Comparison of ENCODE assay signal across 29 mouse cellular contexts in genomic region chr3:147132830-147133229, GRCm38 (mm10).
DNase-seq lines count a peak whose midpoint lies in the region; ATAC-seq and TF ChIP-seq lines count a peak whose summit lies in the region.
"Had no signal": no experiment of that assay in that cellular context is flagged by ENCODE, and none has a peak within 500 bp of the region (broad histone marks: within the 10 kb centered on the region; RNA-seq: fewer than 3 reads in every experiment).

No protein-coding gene starts in this region.

- no peak overlapping the region for H3K4me3 ChIP-seq in forebrain, embryonic 14.5 days (ENCODE audit: low read depth, low read length)
- H3K4me3 ChIP-seq in forebrain, embryonic 10.5 days, result no peak overlapping the region
- no peak overlapping the region for H3K4me3 ChIP-seq in midbrain, embryonic 12.5 days
- H3K4me3 ChIP-seq in midbrain, postnatal 0 days (ENCODE audit: low read depth, low read length), result no peak overlapping the region
- no peak overlapping the region for H3K4me3 ChIP-seq in midbrain, embryonic 13.5 days (replicated peaks)
- H3K4me3 ChIP-seq in heart, embryonic 10.5 days, result no peak overlapping the region
- H3K4me3 ChIP-seq: embryonic facial prominence, embryonic 12.5 days; myocyte; neural tube, embryonic 12.5 days had no signal

- peak; percentile 20 for DNase-seq in forebrain, embryonic 14.5 days (ENCODE audit: low spot score)
- DNase-seq in forebrain, embryonic 10.5 days (ENCODE audit: extremely low spot score, low spot score), result no peak
- no peak for DNase-seq in midbrain, postnatal 0 days (ENCODE audit: low spot score)
- no peak for DNase-seq in kidney, postnatal 14 days
- no peak for DNase-seq in heart, embryonic 10.5 days (ENCODE audit: low spot score)
- DNase-seq: cerebellum, adult 11 months; cerebellum, adult 9-10 months; cerebellum, postnatal 36 days; gastrocnemius, postnatal 14 days; heart, postnatal 36 days; kidney, adult 9 months; kidney, postnatal 10 days; layer of hippocampus, adult 9-11 months; liver; lung, adult 2 months; lung, postnatal 14 days; right cerebral cortex, adult 18-20 months; spleen, adult 18-20 months; thymus, postnatal 14 days had no signal

- H3K9me3 ChIP-seq in forebrain, embryonic 14.5 days (replicated peaks; ENCODE audit: control insufficient read depth, low read length), result no peaks in the 10 kb centered on the region
- no peaks in the 10 kb centered on the region for H3K9me3 ChIP-seq in forebrain, embryonic 10.5 days
- H3K9me3 ChIP-seq in midbrain, embryonic 12.5 days, result no peaks in the 10 kb centered on the region
- no peaks in the 10 kb centered on the region for H3K9me3 ChIP-seq in midbrain, postnatal 0 days (ENCODE audit: low read length)
- H3K9me3 ChIP-seq in midbrain, embryonic 13.5 days, result no peaks in the 10 kb centered on the region
- no peaks in the 10 kb centered on the region for H3K9me3 ChIP-seq in heart, embryonic 10.5 days
- H3K9me3 ChIP-seq: embryonic facial prominence, embryonic 12.5 days; neural tube, embryonic 12.5 days had no signal

- H3K9ac ChIP-seq in forebrain, embryonic 14.5 days (ENCODE audit: low read length), result no peak overlapping the region
- H3K9ac ChIP-seq in midbrain, embryonic 12.5 days (replicated peaks), result no peak overlapping the region
- no peak overlapping the region for H3K9ac ChIP-seq in midbrain, postnatal 0 days (replicated peaks; ENCODE audit: low read length, poor library complexity, severe bottlenecking)
- H3K9ac ChIP-seq in midbrain, embryonic 13.5 days (replicated peaks), result no peak overlapping the region
- H3K9ac ChIP-seq: embryonic facial prominence, embryonic 12.5 days; hindbrain, embryonic 14.5 days; liver, embryonic 14.5 days; neural tube, embryonic 12.5 days had no signal

- no peak for TF ChIP-seq CTCF in midbrain, postnatal 0 days (IDR thresholded peaks at IDR 0.05)

- H3K27ac ChIP-seq in forebrain, embryonic 14.5 days (ENCODE audit: low read depth, low read length), result no peak overlapping the region
- no peak overlapping the region for H3K27ac ChIP-seq in forebrain, embryonic 10.5 days
- no peak overlapping the region for H3K27ac ChIP-seq in midbrain, embryonic 12.5 days (replicated peaks)
- H3K27ac ChIP-seq in midbrain, postnatal 0 days (ENCODE audit: low read depth, low read length), result no peak overlapping the region; the same call in 1 of the 2 replicates
- no peak overlapping the region for H3K27ac ChIP-seq in midbrain, embryonic 13.5 days
- H3K27ac ChIP-seq in heart, embryonic 10.5 days, result no peak overlapping the region
- H3K27ac ChIP-seq: embryonic facial prominence, embryonic 12.5 days; hindbrain, embryonic 14.5 days; liver, embryonic 14.5 days; neural tube, embryonic 12.5 days had no signal

- no peaks in the 10 kb centered on the region for H3K27me3 ChIP-seq in forebrain, embryonic 14.5 days (replicated peaks; ENCODE audit: control insufficient read depth, insufficient read depth, low read length)
- H3K27me3 ChIP-seq in forebrain, embryonic 10.5 days (ENCODE audit: poor library complexity, severe bottlenecking), result no peaks in the 10 kb centered on the region
- no peaks in the 10 kb centered on the region for H3K27me3 ChIP-seq in midbrain, embryonic 12.5 days
- H3K27me3 ChIP-seq in midbrain, postnatal 0 days (ENCODE audit: insufficient read depth, low read length), result no peaks in the 10 kb centered on the region
- H3K27me3 ChIP-seq in midbrain, embryonic 13.5 days, result no peaks in the 10 kb centered on the region
- no peaks in the 10 kb centered on the region for H3K27me3 ChIP-seq in heart, embryonic 10.5 days (ENCODE audit: insufficient read depth, poor library complexity, severe bottlenecking)
- H3K27me3 ChIP-seq: embryonic facial prominence, embryonic 12.5 days; neural tube, embryonic 12.5 days had no signal

- H3K36me3 ChIP-seq in forebrain, embryonic 14.5 days (ENCODE audit: control insufficient read depth, insufficient read depth, low read length), result no peaks in the 10 kb centered on the region
- H3K36me3 ChIP-seq in forebrain, embryonic 10.5 days (replicated peaks), result no peaks in the 10 kb centered on the region
- H3K36me3 ChIP-seq in midbrain, embryonic 12.5 days, result no peaks in the 10 kb centered on the region
- no peaks in the 10 kb centered on the region for H3K36me3 ChIP-seq in midbrain, postnatal 0 days (ENCODE audit: insufficient read depth, low read length)
- no peaks in the 10 kb centered on the region for H3K36me3 ChIP-seq in midbrain, embryonic 13.5 days
- no peaks in the 10 kb centered on the region for H3K36me3 ChIP-seq in heart, embryonic 10.5 days
- H3K36me3 ChIP-seq: embryonic facial prominence, embryonic 12.5 days; neural tube, embryonic 12.5 days had no signal

- H3K4me2 ChIP-seq in forebrain, embryonic 14.5 days (ENCODE audit: low read length), result no peak overlapping the region
- no peak overlapping the region for H3K4me2 ChIP-seq in midbrain, embryonic 12.5 days (replicated peaks)
- H3K4me2 ChIP-seq in midbrain, postnatal 0 days (ENCODE audit: low read depth, low read length, poor library complexity, severe bottlenecking), result no peak overlapping the region; the same call in 1 of the 2 replicates
- 0 out of 2 replicates have a peak overlapping the region, but pooled peaks have one; percentile 6 for H3K4me2 ChIP-seq in midbrain, embryonic 13.5 days (replicated peaks)
- H3K4me2 ChIP-seq: embryonic facial prominence, embryonic 12.5 days; heart, embryonic 11.5 days; hindbrain, embryonic 14.5 days; neural tube, embryonic 12.5 days had no signal

- no peaks in the 10 kb centered on the region for H3K4me1 ChIP-seq in forebrain, embryonic 14.5 days (ENCODE audit: control insufficient read depth, insufficient read depth, low read length)
- peaks cover 2% of the 10 kb centered on the region for H3K4me1 ChIP-seq in forebrain, embryonic 10.5 days
- H3K4me1 ChIP-seq in midbrain, embryonic 12.5 days, result peaks cover 12% of the 10 kb centered on the region; the same call in 1 of the 2 replicates
- H3K4me1 ChIP-seq in midbrain, postnatal 0 days (ENCODE audit: insufficient read depth, low read length), result 0 out of 2 replicates have a peak, but pooled peaks cover 2% of the 10 kb centered on the region
- H3K4me1 ChIP-seq in midbrain, embryonic 13.5 days (replicated peaks), result peaks cover 12% of the 10 kb centered on the region
- H3K4me1 ChIP-seq in heart, embryonic 10.5 days, result no peaks in the 10 kb centered on the region
- H3K4me1 ChIP-seq: embryonic facial prominence, embryonic 12.5 days; neural tube, embryonic 12.5 days had no signal

- 80% methylated on average over 13 of the region's 13 CpGs for WGBS in forebrain, embryonic 14.5 days
- WGBS in forebrain, embryonic 10.5 days, result 95% methylated on average over 13 of the region's 13 CpGs
- 52% methylated on average over 13 of the region's 13 CpGs for WGBS in midbrain, embryonic 12.5 days
- whole genome bisulfite sequencing in midbrain, postnatal 0 days, result 33% methylated on average over 13 of the region's 13 CpGs
- 42% methylated on average over 13 of the region's 13 CpGs for WGBS in midbrain, embryonic 13.5 days
- WGBS in heart, embryonic 10.5 days, result 90% methylated on average over 13 of the region's 13 CpGs

- ATAC-seq in forebrain, embryonic 14.5 days, result no peak
- ATAC-seq in midbrain, embryonic 12.5 days (ENCODE audit: low FRiP score, low read depth), result 0 out of 2 replicates have a peak, but pooled peaks have one; percentile 54
- ATAC-seq in midbrain, postnatal 0 days (ENCODE audit: low FRiP score), result no peak
- peak; percentile 77 for ATAC-seq in midbrain, embryonic 13.5 days
- ATAC-seq: CD4-positive, CD25-positive, alpha-beta regulatory T cell, adult 4 months; intestine, postnatal 0 days had no signal

Comparison
In these comparisons a context has a peak if more than half of its experiments do, and no peak if none do; other contexts are left out.
1. ATAC-seq: peak in midbrain, embryonic 12.5 days (single experiment) and midbrain, embryonic 13.5 days (single experiment); none in forebrain, embryonic 14.5 days (single experiment) and midbrain, postnatal 0 days (single experiment).